23 mouse cellular contexts compared by ENCODE assay signal in genomic region chr16:11366851-11367250, GRCm38 (mm10). TPM values are rescaled to one million over a fixed set of nuclear protein-coding genes. Genes with fewer than 3 reads are reported as not detected.
"Had no signal": no experiment of that assay in that cellular context is flagged by ENCODE, and none has a peak within 500 bp of the region (broad histone marks: within the 10 kb centered on the region; RNA-seq: fewer than 3 reads in every experiment).

No protein-coding gene starts in this region.

- H3K4me2 ChIP-seq: limb, embryonic 12.5 days; limb, embryonic 15.5 days; liver, embryonic 11.5 days; lung, embryonic 14.5 days; midbrain, embryonic 12.5 days; midbrain, embryonic 15.5 days; neural tube, embryonic 12.5 days; neural tube, embryonic 15.5 days; stomach, embryonic 15.5 days had no signal

- H3K27ac ChIP-seq: limb, embryonic 12.5 days; limb, embryonic 15.5 days; liver, embryonic 14.5 days; macrophage; midbrain, embryonic 12.5 days; midbrain, embryonic 15.5 days; neural tube, embryonic 12.5 days; neural tube, embryonic 15.5 days; stomach, embryonic 15.5 days had no signal

- H3K36me3 ChIP-seq: limb, embryonic 12.5 days; midbrain, embryonic 12.5 days; midbrain, embryonic 15.5 days had no signal

- H3K9me3 ChIP-seq: limb, embryonic 12.5 days; limb, embryonic 15.5 days; midbrain, embryonic 12.5 days; midbrain, embryonic 15.5 days; neural tube, embryonic 12.5 days; neural tube, embryonic 15.5 days; stomach, embryonic 15.5 days had no signal

- H3K4me3 ChIP-seq: limb, embryonic 12.5 days; limb, embryonic 15.5 days; midbrain, embryonic 12.5 days; midbrain, embryonic 15.5 days; neural tube, embryonic 12.5 days; neural tube, embryonic 15.5 days; stomach, embryonic 15.5 days had no signal

- H3K27me3 ChIP-seq: limb, embryonic 12.5 days; limb, embryonic 15.5 days; midbrain, embryonic 12.5 days; midbrain, embryonic 15.5 days; neural tube, embryonic 12.5 days; neural tube, embryonic 15.5 days; stomach, embryonic 15.5 days had no signal

- DNase-seq: kidney, postnatal 4 days; left cerebral cortex, postnatal 4 days; liver, postnatal 0 days; lung, embryonic 14.5 days; retina, postnatal 1 day; right cerebral cortex, postnatal 25 days; spleen, adult 18-20 months; thymus, postnatal 4 days had no signal

- H3K9ac ChIP-seq: limb, embryonic 12.5 days; limb, embryonic 15.5 days; liver, embryonic 14.5 days; liver, postnatal 0 days; lung, embryonic 14.5 days; midbrain, embryonic 12.5 days; midbrain, embryonic 15.5 days; neural tube, embryonic 12.5 days; neural tube, embryonic 15.5 days; stomach, embryonic 15.5 days had no signal

- ATAC-seq: inflammation-experienced regulatory T-cells, adult 6 months; intestine, embryonic 16.5 days; liver, postnatal 0 days; lung, postnatal 0 days; midbrain, embryonic 15.5 days had no signal

RNA-seq across cellular contexts. Expression of gene Tnfrsf17, which starts 53.2 kb away (rescaled TPM):
- total RNA-seq: layer of hippocampus, postnatal 14 days; left cerebral cortex, postnatal 14 days; left cerebral cortex, postnatal 4 days had no signal
- polyA plus RNA-seq: inflammation-experienced regulatory T-cells, adult 6 months; intestine, embryonic 16.5 days; limb, embryonic 12.5 days; liver, embryonic 11.5 days; liver, embryonic 14.5 days; liver, postnatal 0 days; lung, embryonic 14.5 days; lung, postnatal 0 days; macrophage; midbrain, embryonic 12.5 days; neural tube, embryonic 12.5 days; stomach, embryonic 15.5 days had no signal
